Mouse (Mus musculus) CD4-positive naive resting alpha-beta T cell, adult 76 days (primary cell): ENCODE data around the gene Ralgps1. TPM values are rescaled to one million over a fixed set of nuclear protein-coding genes. Genes with fewer than 3 reads are reported as not detected.

Experiments used
- total RNA-seq: library from RNA; stranded (reverse); gene quantifications from one replicate; pipeline ENCODE4 v1.2.4, GENCODE M21; 2023

Ralgps1 gene
- 16.4 TPM for total RNA-seq

DNA sequence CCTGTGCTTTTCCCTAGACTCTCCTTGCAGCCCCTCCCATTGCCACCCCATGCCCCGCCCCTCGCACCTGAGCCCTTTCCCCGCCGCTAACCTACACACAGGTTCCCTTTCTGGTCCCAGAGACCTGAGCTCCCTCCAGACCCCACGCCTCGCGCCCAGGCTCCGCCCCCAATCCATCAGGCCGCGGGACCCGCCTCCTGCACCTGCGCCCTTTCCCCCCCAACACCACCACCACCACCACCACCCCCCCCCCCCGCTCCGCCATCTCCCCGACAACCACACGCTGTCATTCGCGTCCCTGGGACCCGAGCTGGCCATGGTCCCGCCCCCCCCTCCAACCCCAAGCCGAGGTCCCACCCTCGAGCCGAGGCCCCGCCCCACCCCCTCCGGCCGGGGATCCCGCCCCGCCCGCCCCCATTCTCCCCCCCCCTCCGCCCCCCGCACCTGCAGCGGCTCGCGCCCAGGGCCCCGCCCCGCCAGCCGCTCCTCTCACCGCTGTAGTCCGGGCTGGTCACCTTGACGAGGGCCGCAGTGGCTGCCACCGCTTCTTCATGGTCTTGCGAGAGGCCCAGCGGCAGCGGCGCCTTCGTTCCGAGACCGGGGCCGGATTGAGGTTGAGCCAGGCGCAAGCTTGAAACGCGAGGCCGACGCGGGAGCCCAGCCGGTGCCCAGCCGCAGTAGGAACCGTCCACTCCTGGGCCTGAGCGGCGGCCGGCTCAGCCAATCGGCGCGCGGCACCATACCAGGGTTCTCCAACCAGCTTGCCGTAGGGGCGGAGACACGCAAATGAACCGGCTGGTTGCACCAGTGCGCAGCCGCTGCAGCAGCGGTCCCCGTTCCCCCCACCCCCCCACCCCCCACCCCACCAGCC is at the start of gene Ralgps1:
Gene Ralgps1, minus strand, starts transcription at position 710 of the 871 bp plus-strand sequence.

DNA sequence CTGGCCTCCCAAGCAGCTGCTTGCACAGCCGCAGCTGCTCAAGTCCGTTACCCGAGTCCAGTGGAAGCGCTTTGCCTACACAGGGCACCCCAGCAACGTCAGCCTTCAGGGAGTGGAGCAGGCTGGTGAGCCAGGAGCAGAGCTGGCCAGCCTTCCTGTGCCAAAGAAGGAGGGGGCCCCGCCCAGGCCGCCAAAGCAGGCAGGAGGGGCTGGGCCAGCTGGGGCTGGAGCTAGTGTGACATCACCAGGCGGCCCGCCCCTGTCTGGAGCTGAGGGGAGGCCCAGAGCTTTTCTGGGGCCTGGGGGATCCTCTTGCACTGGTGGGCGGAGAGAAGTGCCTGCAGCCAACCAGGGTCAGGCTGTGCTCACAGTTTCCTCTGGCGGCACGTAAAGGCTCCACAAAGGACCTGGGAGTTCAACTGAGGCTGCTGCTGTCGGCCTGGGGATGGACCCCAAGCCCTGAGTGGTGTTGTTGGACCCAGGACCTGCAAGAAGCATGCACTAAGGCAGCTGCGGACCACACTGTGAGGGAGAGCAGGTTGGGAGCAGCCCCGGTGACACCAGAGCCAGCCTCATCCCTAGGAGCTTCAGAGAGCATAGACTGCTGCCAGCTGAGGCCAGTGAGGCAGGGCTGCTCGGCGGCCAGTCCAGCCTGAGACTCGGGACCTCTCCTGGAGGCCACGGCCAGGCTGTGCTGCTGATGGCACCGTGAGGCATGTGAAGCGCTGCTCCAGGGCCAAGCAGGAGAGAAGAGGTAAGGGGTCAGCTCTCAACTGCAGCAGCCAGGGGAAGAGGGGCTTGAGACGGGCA is 155.4 kb downstream of the Ralgps1 start, which contains the start of gene Angptl2:
Gene Angptl2, plus strand, starts transcription at position 370 of the 810 bp plus-strand sequence.

DNA sequence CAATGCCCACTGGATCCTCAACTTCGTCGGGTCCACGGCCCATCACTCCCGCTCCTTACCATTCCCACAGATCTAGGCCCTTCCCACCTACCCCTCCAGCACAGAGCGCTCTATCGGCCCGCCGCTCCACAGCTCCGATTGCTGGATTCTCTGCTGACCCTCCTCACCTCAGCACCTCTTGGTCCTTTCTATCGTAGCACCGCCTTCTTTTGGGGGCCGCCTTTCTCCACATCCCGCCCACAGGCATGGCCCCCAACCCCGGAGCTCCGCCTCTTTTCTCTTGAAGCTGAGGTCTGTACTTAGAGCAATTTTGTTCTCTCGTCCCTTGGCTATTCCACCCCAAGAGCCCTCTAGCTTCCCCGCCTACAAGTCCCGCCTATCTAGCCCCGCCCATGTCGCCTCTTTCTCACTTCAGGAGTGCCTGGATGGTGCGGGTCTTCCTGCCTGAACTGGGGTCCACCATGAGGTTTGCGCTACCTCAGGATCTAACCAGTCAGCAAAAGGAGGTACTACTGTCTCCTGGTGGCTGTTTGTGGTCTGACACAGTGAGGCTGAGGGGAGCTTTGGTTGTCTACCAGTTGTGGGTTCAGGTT is 239.7 kb downstream of the Ralgps1 start, which contains the start of gene Garnl3:
Gene Garnl3, minus strand, starts transcription at position 155 of the 593 bp plus-strand sequence.

Other genes starting within 250 kb of the Ralgps1 start
- 2.3 TPM for gene Garnl3, start 239.8 kb downstream of the Ralgps1 start, total RNA-seq
- 0.59 TPM for gene Angptl2, start 155.4 kb downstream of the Ralgps1 start, total RNA-seq
- 9.6 TPM for gene Zbtb34, start 59.8 kb upstream of the Ralgps1 start, total RNA-seq
- 30.9 TPM for gene Zbtb43, start 97.1 kb upstream of the Ralgps1 start, total RNA-seq